Comparison of ENCODE assay signal across 11 mouse cellular contexts in genomic region chr1:106155087-106155567, GRCm38 (mm10). TPM values are rescaled to one million over a fixed set of nuclear protein-coding genes. Genes with fewer than 3 reads are reported as not detected.
A peak's percentile ranks its signal among the peaks of the same experiment; 100 is the strongest.
DNase-seq lines count a peak whose midpoint lies in the region; ATAC-seq and TF ChIP-seq lines count a peak whose summit lies in the region.
"Had no signal": no experiment of that assay in that cellular context is flagged by ENCODE, and none has a peak within 500 bp of the region (broad histone marks: within the 10 kb centered on the region; RNA-seq: fewer than 3 reads in every experiment).

No protein-coding gene starts in this region.

- no peak overlapping the region for H3K4me2 ChIP-seq in forebrain, embryonic 14.5 days (ENCODE audit: low read length)
- H3K4me2 ChIP-seq in forebrain, embryonic 12.5 days = no peak overlapping the region
- no peak overlapping the region for H3K4me2 ChIP-seq in hindbrain, embryonic 14.5 days (replicated peaks)
- no peak overlapping the region for H3K4me2 ChIP-seq in stomach, postnatal 0 days (replicated peaks; ENCODE audit: low read depth)

- H3K27ac ChIP-seq in forebrain, embryonic 14.5 days (ENCODE audit: low read depth, low read length) = 0 out of 2 replicates have a peak overlapping the region, but pooled peaks have one; percentile 14
- H3K27ac ChIP-seq in forebrain, embryonic 12.5 days = no peak overlapping the region
- H3K27ac ChIP-seq in cerebellum, adult 2 months (ENCODE audit: insufficient read depth, low read length) = peak overlapping the region; percentile 64; the same call in 1 of the 2 replicates
- no peak overlapping the region for H3K27ac ChIP-seq in hindbrain, embryonic 14.5 days
- H3K27ac ChIP-seq in stomach, postnatal 0 days (replicated peaks) = no peak overlapping the region
- H3K27ac ChIP-seq: limb, embryonic 10.5 days had no signal

- no peak for TF ChIP-seq POLR2A in cerebellum, adult 2 months (IDR thresholded peaks at IDR 0.05; ENCODE audit: borderline replicate concordance, insufficient read depth, low read length)

- no peaks in the 10 kb centered on the region for H3K27me3 ChIP-seq in forebrain, embryonic 14.5 days (replicated peaks; ENCODE audit: control insufficient read depth, insufficient read depth, low read length)
- no peaks in the 10 kb centered on the region for H3K27me3 ChIP-seq in forebrain, embryonic 12.5 days
- H3K27me3 ChIP-seq in cerebellum, adult 2 months (ENCODE audit: control insufficient read depth, insufficient read depth, low read length) = no peaks in the 10 kb centered on the region
- H3K27me3 ChIP-seq in hindbrain, embryonic 14.5 days (ENCODE audit: control insufficient read depth, insufficient read depth, low read length) = no peaks in the 10 kb centered on the region
- no peaks in the 10 kb centered on the region for H3K27me3 ChIP-seq in stomach, postnatal 0 days (ENCODE audit: control insufficient read depth, insufficient read depth, low read length)

- 42% methylated on average over 10 of the region's 10 CpGs for WGBS in forebrain, embryonic 14.5 days
- WGBS in forebrain, embryonic 12.5 days = 63% methylated on average over 10 of the region's 10 CpGs
- 34% methylated on average over 10 of the region's 10 CpGs for WGBS in cerebellum, adult 2 months
- 55% methylated on average over 10 of the region's 10 CpGs for WGBS in hindbrain, embryonic 14.5 days
- WGBS in stomach, postnatal 0 days = 64% methylated on average over 10 of the region's 10 CpGs

- H3K36me3 ChIP-seq in forebrain, embryonic 14.5 days (ENCODE audit: control insufficient read depth, insufficient read depth, low read length) = no peaks in the 10 kb centered on the region
- H3K36me3 ChIP-seq in forebrain, embryonic 12.5 days (replicated peaks) = no peaks in the 10 kb centered on the region
- no peaks in the 10 kb centered on the region for H3K36me3 ChIP-seq in hindbrain, embryonic 14.5 days (replicated peaks; ENCODE audit: control insufficient read depth, insufficient read depth)
- H3K36me3 ChIP-seq in stomach, postnatal 0 days (ENCODE audit: control insufficient read depth, insufficient read depth, low read length) = no peaks in the 10 kb centered on the region
- H3K36me3 ChIP-seq: limb, embryonic 10.5 days had no signal

- TF ChIP-seq EP300 in stomach, postnatal 0 days (optimal IDR thresholded peaks at IDR 0.05) = no peak

- TF ChIP-seq CTCF in cerebellum, adult 2 months (IDR thresholded peaks at IDR 0.05; ENCODE audit: borderline replicate concordance, insufficient read depth, low read depth, low read length) = no peak
- TF ChIP-seq CTCF in stomach, postnatal 0 days (IDR thresholded peaks at IDR 0.05; ENCODE audit: low read depth) = no peak

- intact Hi-C loops in left cerebral cortex, postnatal 4 days (cut with DNase I) = no loop called here

- H3K9ac ChIP-seq in forebrain, embryonic 14.5 days (ENCODE audit: low read length) = no peak overlapping the region
- H3K9ac ChIP-seq in forebrain, embryonic 12.5 days = no peak overlapping the region
- H3K9ac ChIP-seq in hindbrain, embryonic 14.5 days = no peak overlapping the region
- no peak overlapping the region for H3K9ac ChIP-seq in stomach, postnatal 0 days (ENCODE audit: low read length)

- peak; percentile 64 for DNase-seq in forebrain, embryonic 14.5 days (ENCODE audit: low spot score)
- peak; percentile 35 to 62 for DNase-seq in cerebellum, adult 2 months
- no peak for DNase-seq in hindbrain, embryonic 14.5 days (ENCODE audit: low spot score)
- peak; percentile 57 for DNase-seq in left cerebral cortex, postnatal 4 days
- no peak for DNase-seq in urinary bladder, postnatal 4 days (ENCODE audit: low spot score in 2 of 2)
- no peak for DNase-seq in ovary, postnatal 10 days (ENCODE audit: low spot score)
- DNase-seq in stomach, postnatal 0 days (ENCODE audit: low spot score) = no peak
- DNase-seq: gastrocnemius, postnatal 36 days had no signal

- no peaks in the 10 kb centered on the region for H3K9me3 ChIP-seq in forebrain, embryonic 14.5 days (replicated peaks; ENCODE audit: control insufficient read depth, low read length)
- H3K9me3 ChIP-seq in forebrain, embryonic 12.5 days = no peaks in the 10 kb centered on the region
- no peaks in the 10 kb centered on the region for H3K9me3 ChIP-seq in hindbrain, embryonic 14.5 days (ENCODE audit: control insufficient read depth, low read length)
- H3K9me3 ChIP-seq in stomach, postnatal 0 days (ENCODE audit: control insufficient read depth, low read length) = no peaks in the 10 kb centered on the region
- H3K9me3 ChIP-seq: limb, embryonic 10.5 days had no signal

- H3K4me1 ChIP-seq in forebrain, embryonic 14.5 days (ENCODE audit: control insufficient read depth, insufficient read depth, low read length) = peaks cover 6% of the 10 kb centered on the region; the same call in 1 of the 2 replicates
- H3K4me1 ChIP-seq in forebrain, embryonic 12.5 days = peaks cover 4% of the 10 kb centered on the region; the same call in 1 of the 2 replicates
- H3K4me1 ChIP-seq in cerebellum, adult 2 months (ENCODE audit: control insufficient read depth, insufficient read depth, low read length) = peaks cover 3% of the 10 kb centered on the region; the same call in 1 of the 2 replicates
- H3K4me1 ChIP-seq in hindbrain, embryonic 14.5 days (replicated peaks; ENCODE audit: control insufficient read depth, insufficient read depth, low read length) = no peaks in the 10 kb centered on the region
- H3K4me1 ChIP-seq in stomach, postnatal 0 days (replicated peaks; ENCODE audit: control insufficient read depth, insufficient read depth) = no peaks in the 10 kb centered on the region
- H3K4me1 ChIP-seq: limb, embryonic 10.5 days had no signal

- peak; percentile 74; the same call in 1 of the 2 replicates for ATAC-seq in forebrain, embryonic 14.5 days
- ATAC-seq in forebrain, embryonic 12.5 days (ENCODE audit: low FRiP score) = no peak
- peak; percentile 61; the same call in 1 of the 2 replicates for ATAC-seq in hindbrain, embryonic 14.5 days (ENCODE audit: low FRiP score)
- ATAC-seq in stomach, postnatal 0 days (ENCODE audit: low FRiP score, low TSS enrichment) = no peak

- no peak overlapping the region for H3K4me3 ChIP-seq in forebrain, embryonic 14.5 days (ENCODE audit: low read depth, low read length)
- no peak overlapping the region for H3K4me3 ChIP-seq in forebrain, embryonic 12.5 days (replicated peaks)
- H3K4me3 ChIP-seq in cerebellum, adult 2 months (replicated peaks; ENCODE audit: insufficient read depth, low read depth, low read length) = no peak overlapping the region
- no peak overlapping the region for H3K4me3 ChIP-seq in hindbrain, embryonic 14.5 days (replicated peaks; ENCODE audit: low read length)
- H3K4me3 ChIP-seq in stomach, postnatal 0 days (ENCODE audit: low read depth, low read length) = no peak overlapping the region
- H3K4me3 ChIP-seq: limb, embryonic 10.5 days; myocyte had no signal

RNA-seq across cellular contexts. Expression of gene Phlpp1, which starts 16.4 kb away (rescaled TPM):
- 8.3 and 8.6 TPM in 2 replicates for polyA plus RNA-seq in forebrain, embryonic 14.5 days (2014; fragmentation: Nextera tagmentation; extraction: Ambion mirVana)
- polyA plus RNA-seq in forebrain, embryonic 12.5 days (2016; fragmentation: Nextera tagmentation; extraction: Ambion mirVana) = 9.4 and 10.3 TPM in 2 replicates
- 56.1 and 59.2 TPM in 2 replicates for polyA plus RNA-seq in cerebellum, adult 2 months (2012; rRNA removed)
- polyA plus RNA-seq in hindbrain, embryonic 14.5 days (2014; fragmentation: Nextera tagmentation; extraction: Ambion mirVana) = 9.6 and 11.1 TPM in 2 replicates
- 10 to 100 TPM; 49.7 to 51.1 TPM for total RNA-seq in left cerebral cortex, postnatal 4 days (2021)
- polyA plus RNA-seq in stomach, postnatal 0 days (2015; fragmentation: Nextera tagmentation; extraction: Ambion mirVana) = 1.3 and 1.5 TPM in 2 replicates

Comparison
In these comparisons a context has a peak if more than half of its experiments do, and no peak if none do; other contexts are left out.
1. ATAC-seq: peak in forebrain, embryonic 14.5 days (single experiment) and hindbrain, embryonic 14.5 days (single experiment); none in forebrain, embryonic 12.5 days (single experiment) and stomach, postnatal 0 days (single experiment).
2. H3K27ac ChIP-seq: peak in forebrain, embryonic 14.5 days (single experiment) and cerebellum, adult 2 months (single experiment); none in forebrain, embryonic 12.5 days (single experiment), hindbrain, embryonic 14.5 days (single experiment) and stomach, postnatal 0 days (single experiment).
3. DNase-seq: peak in forebrain, embryonic 14.5 days (single experiment), cerebellum, adult 2 months (2 of 2) and left cerebral cortex, postnatal 4 days (single experiment); none in hindbrain, embryonic 14.5 days (single experiment), urinary bladder, postnatal 4 days (0 of 2), ovary, postnatal 10 days (single experiment) and stomach, postnatal 0 days (single experiment).